Mouse (Mus musculus) cerebellum, adult 2 months (tissue): ENCODE measurements around the gene Magi2.

ENCODE experiments used
- CTCF ChIP-seq: fragments of 200-500 bp; IDR thresholded peaks from 2 replicates; pipeline ENCODE4 v1.5.1; 2011; ENCODE audit warnings: low read depth, mild to moderate bottlenecking, control low read depth, low read length, moderate library complexity, borderline replicate concordance; ENCODE audit not compliant: insufficient read depth
- POLR2A ChIP-seq: fragments of 200-500 bp; IDR thresholded peaks from 2 replicates; pipeline ENCODE4 v1.6.1; 2011; ENCODE audit warnings: low read length, control low read depth, borderline replicate concordance; ENCODE audit not compliant: insufficient read depth

DNA sequence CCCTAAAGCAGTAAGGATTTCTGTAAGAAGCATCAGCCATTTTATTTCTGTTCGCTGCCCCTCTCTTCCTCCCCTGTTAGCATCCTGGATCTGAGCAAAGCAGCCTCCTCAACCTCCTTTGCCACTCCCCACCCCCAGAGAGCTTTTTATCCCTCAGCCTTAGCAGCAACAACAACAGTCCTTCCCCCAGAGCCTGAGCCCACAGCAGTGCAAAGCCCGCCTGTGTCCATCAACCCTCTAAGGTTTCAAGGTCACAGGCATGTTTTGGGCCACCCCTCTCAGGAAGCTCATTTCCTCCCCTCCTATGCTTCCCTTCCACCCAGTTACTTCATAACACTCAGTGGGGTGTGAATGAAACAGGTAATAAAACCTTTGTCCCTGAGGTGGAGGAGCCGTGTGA is 1309.7 kb downstream of the Magi2 start:
- TF ChIP-seq CTCF (no peak), POLR2A (no peak)
